Mouse (Mus musculus) cerebellum, adult 11 months (tissue): Measurements from ENCODE around the gene Rsph10b.

Source experiments
- DNase-seq: peaks from one replicate; pipeline ENCODE4 v3.0.0; 2022

Rsph10b gene

DNA sequence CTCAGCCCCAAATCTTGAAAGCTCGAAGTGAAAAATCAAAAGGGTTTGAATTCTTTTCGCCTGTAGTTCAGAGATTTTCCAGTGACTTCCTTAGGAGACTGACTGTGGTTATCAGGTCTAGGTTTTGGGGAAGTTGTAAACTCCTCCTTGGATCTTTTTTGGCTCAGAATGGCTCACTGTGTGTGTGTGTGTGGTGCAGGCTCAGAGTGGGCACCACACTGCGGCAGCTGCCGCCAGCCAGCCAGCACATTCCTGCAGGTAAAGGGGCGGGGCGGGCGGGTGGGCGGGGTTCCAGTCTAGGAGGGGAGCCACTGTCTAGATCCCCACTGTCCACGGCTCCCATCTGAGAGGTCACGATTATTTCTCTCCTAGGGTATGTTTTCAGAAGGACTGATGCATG is 8.8 kb downstream of the Rsph10b start:
- DNase-seq: no peak

DNA sequence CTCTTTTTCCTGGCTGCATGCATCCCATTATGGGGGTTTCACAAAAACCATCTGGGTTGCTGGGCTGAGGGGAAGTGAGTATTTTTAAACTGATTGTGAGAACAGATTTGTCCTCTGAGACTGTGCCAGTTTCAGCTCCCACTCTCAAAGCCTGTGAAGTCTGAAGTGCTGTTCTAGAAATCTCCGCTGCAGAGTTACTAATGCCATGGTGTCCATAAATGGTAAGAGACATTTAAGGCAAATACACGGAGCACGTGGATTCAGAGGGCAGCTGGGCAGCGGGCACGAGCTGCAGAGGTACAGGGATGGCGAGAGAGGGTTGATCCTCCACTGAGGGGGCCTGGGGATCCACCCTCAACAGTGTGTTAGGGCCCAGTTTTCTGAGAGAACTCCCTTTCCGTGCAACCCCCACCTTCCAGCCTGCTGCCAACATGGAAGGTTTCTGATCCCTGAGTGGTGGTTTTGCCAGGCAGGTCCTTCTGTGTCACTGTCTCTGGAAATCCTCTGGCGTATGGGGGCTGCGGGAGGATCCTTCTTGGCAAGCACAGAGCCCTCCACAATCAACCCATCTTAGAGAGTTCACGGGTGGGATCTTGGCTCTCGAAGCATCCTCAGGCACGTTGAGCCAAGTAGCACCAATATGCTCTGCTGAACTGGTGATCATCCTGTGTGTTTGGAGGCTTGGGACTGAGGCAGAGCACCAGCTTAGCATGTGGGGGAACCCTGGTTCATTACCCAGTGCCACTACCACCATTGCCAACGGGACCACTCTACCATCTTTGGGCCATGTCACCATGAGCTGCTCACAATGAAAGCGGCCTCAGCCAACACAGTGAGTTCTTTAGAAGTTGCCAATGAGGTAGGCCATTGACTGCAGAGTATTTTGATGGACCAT is 10.6 kb downstream of the Rsph10b start:
- DNase-seq: no peak

DNA sequence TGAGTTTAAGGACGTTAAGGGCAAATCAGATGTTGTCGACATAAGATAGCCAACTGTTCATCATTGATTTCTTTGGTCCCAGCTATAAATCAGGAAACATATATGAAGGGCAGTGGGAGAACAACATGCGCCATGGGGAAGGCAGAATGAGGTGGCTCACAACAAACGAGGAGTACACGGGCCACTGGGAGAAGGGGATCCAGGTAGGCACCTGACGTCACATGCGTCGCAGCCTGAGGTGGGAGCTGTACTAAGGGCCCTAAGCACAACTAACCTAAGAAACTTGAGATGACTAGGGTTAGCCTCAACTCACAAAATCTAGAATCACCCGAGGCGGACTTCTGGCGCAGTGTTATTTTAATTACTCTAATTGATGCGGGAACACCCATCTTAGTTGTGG is 15.5 kb downstream of the Rsph10b start:
- no peak for DNase-seq

DNA sequence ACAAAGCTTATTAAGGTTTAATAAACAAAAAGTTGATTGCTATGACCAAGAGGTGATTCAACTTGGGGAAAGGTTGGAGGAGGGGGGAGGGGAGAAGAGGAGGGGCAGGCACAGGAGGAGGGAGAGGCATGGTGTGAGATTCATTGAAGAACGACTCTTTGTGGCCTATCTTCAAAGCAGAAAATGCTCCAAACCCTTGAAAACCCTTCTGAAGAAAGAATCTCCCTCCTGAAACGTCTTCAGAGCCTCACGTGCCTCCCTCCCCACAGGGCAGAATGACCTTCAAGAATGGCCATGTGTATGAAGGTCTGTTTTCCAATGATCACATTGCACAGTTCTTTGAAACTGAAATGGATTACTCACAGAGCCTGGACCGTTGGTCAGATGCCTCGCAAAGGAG is 17.2 kb downstream of the Rsph10b start:
- DNase-seq: no peak

DNA sequence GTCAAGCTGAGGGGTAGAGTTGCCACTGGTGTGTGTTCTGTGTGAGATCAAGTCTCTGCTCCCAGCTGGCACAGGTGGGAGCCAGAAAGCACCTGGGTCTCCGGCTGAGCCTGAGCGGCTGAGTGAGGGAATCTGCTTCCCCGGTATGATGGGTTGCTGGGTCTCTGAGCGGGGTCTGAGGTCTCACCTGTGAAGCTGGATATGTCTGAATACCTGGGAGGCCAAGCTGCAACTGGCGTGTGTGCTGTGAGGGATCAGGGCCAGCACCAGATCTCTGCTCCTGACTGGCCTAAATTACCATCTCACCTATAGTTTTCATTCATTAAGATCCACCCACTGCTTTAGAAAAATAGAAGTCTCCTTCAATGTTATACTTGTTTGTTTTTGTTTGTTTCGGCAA is 24.3 kb downstream of the Rsph10b start:
- DNase-seq: no peak

DNA sequence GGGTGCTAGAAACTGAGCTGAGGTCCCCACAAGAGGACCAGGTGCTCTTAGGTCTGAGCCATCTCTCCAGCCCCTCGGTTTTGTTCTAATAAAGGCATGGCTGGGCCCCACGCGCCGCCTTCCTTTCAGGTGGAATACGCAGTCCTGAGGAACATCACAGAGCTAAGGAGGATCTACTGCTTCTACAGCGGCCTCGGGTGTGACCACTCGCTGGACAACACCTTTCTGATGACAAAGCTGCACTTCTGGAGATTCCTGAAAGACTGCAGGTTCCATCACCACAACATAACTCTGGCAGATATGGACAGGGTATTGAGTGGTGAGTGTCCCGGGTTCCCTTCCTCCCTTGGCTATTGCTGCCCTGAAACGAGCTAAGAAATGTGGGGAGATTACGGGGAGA is 26.7 kb downstream of the Rsph10b start:
- no peak for DNase-seq

DNA sequence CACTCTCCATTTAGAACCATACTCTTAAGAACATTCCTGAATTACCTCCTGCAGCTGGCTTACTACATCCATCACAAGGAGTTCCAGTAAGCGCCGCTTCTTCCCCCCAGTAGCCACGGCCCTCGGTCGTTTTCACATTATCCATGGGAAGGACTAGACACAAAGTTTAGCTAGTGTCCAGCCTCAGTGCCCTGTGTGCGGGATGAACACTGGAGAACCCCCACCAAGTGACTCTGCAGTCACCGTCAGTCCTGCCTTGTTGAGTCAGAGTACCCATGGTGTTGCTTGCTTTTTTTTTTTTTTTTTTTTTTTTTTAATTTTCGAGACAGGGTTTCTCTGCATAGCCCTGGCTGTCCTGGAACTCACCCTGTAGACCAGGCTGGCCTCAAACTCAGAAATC is 28.3 kb downstream of the Rsph10b start:
- no peak for DNase-seq

DNA sequence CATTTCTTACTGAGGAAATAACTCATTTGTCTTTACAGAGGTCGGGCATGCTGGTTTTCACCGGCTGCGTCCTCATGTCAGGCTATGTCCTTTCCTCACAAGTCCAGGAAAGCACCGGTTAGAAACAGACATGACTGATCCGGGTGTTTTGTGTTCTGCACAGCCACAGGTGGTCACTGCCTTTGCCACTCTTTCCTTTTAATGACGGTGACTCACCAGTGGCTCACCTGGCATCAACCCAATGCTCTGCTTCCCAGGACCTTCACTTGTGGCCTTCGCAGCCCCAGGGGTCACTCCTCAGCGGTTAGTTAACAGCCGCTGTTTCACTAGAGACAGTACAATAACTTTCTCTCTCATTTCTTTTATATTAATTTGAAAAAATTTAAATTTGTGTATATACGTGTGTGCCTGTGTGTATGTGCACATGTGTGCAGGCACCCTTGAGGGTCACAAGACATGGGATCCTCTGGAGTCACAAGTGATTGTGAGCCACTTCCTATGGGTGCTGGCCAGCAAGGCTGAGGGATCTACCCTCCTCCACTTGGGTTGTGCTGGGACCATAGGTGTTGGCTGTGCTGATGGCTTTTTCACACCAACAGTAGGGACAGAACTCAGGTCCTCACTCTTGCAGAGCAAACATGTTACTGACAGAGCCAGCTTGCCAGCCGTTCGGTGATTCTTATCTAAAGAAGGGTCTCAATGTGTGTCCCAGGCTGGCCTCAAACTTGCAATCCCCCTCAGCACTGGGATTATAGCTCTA is 32.9 kb downstream of the Rsph10b start:
- DNase-seq: no peak

DNA sequence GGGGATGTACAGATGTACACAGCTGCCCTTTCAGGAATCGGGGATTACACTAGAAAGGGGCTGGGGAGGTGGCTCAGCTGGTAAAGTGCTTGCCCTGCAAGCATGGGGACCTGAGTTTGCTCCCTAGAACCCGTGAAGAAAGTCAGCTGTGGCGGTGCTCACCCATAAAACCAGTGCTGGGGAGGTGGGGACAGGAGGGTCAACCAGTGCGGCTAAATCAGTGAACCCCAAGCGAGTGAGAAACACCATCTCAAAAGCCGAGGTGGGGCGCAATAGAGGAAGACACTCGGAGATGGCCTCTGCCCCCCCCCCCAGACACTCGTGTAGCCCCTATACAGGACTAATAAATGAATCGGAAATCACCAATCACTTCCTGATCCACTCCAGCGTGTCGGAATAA is 33.8 kb downstream of the Rsph10b start:
- no peak for DNase-seq

DNA sequence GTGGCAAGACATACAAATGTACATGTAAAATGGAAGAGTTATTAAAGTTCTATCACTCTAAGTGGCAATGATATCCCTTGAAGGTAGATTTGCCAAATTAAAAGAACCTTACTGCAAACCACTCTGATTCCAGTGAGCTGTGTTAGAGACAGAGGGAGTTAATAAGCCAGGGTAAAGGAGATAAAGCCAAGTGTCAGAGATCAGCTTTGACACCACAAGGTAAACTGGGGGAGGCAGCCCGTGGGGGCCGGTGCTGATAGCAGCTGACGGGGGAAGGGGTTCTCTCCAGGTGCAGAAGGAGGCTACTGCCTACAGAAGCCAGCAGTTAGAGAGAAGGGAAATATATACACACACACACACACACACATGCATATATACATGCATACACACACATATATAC is 39.8 kb downstream of the Rsph10b start:
- DNase-seq: no peak

DNA sequence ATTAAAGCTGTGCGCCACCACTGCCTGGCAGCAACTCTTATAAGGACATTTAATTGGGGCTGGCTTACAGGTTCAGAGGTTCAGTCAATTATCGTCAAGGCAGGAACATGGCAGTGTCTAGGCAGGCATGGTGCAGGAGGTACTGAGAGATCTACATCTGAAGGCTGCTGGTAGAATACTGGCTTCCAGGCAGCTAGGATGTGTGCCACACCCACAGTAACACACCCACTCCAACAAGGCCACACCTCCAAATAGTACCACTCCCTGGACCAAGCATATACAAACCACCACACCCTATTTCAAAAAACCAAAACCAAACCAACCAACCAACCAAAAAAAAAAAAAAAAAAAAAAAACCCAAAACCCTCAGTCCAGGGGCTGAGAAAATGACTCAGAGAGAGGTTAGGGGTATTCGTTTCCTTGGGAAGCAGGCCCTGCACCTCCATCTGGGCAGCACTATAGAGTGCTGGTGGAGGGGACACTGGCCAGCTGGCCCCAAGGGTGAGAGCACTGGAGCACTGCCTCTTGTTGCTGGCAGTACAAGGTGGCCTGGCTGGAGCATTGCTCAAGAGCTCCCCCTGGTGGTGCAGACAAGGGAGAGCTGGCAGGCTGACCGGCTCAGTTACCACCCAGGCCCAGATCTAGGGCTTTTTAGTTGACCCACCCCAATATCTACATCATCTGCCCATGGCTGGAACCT is 42.2 kb downstream of the Rsph10b start:
- DNase-seq: peak; percentile 42

DNA sequence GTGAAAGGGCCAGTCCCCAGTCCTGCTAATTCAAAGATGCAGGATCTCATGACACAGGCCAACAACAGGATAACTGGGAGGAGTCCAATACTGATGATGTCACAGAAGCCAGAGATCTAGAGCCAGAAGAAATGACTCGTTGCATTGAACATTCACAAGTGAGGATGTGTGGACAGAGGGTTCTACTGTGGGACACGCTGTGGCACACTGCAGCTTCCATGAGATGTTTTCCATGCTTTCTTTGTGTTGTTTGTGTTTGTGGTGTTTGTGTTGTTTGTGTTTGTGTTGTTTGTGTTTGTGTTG is 42.7 kb downstream of the Rsph10b start:
- DNase-seq: no peak

DNA sequence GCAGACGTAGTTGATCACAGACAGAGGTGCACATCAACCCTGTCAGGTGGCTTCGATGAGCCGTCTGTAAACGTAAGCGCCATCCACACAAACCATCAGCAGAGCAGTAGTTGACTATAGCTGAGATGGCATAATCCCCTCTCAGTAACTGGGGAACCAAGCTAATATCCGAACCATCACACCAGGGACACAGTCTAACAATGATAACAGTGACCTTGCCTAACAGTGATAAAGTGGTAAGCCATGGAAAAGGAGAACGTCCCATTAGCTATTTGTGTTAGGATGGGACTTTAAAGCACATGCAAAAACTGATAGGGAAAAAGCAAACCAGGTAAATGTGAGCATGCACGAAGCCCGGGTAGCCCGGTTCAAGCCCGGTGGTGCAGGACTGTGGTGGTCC is 43.4 kb downstream of the Rsph10b start:
- DNase-seq: no peak

DNA sequence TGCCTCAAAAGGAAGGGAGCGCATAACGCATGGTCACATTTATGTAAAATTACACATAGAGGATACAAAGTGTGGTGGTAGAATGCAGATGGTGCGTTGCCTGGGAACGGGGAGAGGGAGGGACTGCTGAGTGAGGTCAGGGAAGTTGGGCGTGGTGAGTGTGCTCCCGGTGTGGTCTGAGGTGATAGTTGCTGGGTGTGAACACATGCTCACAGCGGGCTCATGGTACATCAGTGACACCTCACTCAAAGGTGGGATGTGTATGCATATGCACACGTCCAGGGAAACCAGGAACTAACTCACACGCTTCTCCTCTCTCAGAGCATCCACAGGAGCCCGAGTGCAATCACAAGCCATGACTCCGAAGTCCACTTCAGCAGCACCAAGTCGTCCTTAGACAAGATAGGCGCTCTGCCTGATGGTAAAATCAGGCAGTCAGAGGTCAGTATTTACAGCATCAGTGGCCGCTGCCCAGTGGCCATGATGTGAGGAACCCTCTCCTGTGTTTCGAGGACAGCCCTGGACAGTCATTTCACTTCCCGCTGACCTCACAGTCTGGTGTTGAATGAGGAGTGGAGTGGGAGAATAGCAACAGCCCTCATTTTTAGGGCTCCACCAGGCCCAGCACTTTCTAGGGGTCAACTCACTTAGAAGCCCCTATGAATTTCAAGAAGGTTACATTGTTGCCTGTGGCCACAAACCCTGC is 44.0 kb downstream of the Rsph10b start:
- no peak for DNase-seq

DNA sequence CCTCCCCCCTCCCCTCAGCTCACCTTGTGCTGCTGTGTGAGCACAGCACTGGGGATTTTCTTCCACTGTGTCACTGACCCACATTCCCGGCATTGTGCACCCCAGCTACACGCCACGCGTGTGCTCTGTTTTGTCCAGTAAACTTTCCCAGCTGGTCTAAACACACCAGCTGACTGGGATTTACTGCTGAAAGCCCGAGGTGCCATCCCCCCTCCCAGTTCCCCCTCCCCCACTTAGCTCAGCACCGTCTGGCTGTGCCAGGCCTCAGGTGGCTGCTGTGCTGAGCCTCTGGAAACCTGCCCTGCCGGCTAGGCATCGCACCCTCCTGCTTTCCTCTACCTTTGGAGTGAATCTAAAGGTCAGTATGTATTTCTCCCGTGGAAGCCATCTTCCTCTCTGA is 48.0 kb downstream of the Rsph10b start:
- no peak for DNase-seq

DNA sequence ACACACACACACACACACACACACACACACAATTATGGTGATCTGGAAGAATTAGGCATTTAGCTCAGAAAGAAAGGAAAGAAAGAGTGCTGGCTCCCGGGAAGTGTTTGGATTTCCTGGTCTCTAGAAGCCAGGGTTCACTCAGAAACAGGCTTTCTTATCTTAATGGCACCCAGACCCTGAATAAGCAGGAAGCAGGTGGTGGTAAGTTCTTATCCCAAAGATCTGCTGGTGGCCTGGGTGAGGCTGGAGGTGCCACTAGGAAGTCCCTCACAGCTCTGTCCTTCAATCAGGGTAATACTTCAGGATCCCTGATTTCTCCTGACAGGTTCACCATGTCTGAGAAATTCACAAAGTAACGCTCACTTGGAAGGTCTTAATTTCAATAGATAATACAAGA is 49.5 kb downstream of the Rsph10b start:
- DNase-seq: no peak

DNA sequence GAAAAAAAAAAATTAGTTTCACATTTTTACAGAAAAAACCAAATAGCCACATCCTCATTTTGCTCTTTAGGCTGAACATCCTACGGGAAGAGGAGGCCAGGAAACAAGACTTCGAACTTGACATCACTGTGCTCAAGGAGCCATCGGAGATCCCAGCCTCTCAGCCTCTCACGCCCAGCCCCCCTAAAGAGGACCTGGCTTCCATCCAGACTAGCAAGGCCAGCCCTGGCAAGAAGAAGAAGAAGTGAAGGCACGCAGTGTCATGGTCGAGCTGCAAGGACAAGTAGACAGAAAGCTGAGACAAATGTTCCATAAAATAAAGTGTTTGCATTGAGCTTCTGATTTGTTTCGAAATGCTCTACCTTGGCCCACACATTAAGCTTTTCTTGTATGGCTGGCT is 52.5 kb downstream of the Rsph10b start:
- no peak for DNase-seq

DNA sequence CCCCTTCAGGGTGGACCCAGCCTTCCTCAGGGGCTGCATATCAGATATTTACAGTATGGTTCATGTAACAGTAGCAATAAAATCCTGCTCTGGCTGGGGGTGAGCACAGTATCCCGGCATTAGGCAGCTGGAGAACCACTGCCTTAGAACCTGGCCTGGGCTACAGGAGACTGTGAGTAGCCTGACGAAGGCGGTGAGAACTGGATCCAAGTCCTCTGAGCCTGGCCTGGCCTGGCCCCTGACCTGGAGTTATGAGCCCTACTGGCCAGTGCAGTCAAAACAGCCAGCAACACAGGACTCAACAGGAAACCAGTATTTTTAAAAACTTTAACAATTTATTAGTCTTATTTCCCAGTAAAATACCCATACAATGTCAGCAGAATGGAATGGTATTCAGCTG is 54.8 kb downstream of the Rsph10b start:
- no peak for DNase-seq

DNA sequence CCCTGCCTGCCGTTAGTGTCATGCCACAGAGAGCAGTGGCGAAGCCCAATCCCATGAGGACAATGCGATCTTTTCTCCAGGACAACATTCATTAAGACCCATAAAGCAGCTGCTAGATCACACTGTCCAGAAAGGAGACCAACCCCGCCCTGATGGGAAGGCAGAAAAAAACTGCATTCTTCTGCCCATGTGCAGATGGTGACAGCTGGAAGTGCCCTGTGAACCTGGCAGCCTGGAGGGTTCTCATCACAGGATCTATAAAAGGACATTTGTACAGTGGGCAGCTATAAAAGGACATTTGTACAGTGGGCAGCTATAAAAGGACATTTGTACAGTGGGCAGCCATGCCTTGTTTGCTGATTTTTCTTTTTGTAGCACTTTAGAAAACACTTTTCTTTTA is 56.2 kb downstream of the Rsph10b start:
- no peak for DNase-seq

DNA sequence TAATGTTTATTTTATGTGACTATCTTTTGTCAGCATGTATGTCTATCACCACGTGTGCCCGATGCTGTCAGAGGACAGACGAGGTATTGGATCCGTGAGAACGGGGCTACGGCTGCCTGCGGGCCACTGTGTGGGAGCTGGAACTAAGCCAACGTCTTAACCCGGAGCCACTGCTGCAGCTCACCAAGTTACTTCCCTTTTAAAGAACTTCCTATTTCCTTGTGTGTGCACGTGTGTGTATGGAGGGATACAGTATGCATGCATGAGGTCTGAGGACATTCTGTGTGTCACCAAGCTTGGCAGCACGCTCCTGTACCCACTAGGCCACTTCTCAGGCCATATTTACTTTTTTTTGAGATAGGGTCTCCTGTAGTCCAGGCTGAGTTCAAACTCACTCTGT is 57.3 kb downstream of the Rsph10b start:
- DNase-seq: no peak

DNA sequence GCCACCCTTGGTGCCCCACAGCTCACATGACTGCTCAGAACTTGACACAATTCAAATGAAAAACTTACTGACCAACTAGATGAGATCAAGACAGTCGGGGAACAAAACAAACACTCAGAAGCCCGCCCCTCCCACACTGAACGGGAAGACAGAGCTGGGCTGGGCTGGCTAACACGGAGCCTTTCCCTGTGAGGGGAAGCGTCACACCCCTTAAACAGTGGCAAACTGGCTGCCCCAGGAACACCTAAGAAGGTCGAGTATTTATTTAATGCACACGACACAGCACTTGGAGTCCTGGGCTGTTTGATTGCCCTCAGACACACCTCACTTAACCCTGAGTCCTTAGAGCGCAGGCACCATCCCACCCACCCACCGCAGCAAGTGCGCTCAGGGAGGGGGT is 59.8 kb downstream of the Rsph10b start:
- DNase-seq: no peak

DNA sequence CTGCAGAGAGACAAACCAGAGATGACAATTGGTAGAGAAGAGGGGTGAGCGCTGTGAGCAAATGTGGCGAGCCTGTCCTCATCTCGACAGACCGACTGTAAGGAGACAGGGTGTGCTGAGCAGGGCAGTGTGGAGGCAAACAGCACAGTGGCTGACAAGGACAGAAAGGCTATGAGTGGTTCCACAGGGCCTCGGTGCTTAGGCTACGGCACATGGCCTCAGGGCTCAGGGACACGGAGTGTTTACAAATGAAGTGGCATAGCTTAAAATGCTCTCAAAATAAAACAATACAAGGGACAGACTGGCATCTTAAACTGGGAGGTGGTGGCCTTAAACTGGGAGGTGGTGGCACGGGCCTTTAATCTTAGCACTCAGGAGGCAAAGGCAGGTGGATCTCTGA is 60.4 kb downstream of the Rsph10b start:
- DNase-seq: no peak

DNA sequence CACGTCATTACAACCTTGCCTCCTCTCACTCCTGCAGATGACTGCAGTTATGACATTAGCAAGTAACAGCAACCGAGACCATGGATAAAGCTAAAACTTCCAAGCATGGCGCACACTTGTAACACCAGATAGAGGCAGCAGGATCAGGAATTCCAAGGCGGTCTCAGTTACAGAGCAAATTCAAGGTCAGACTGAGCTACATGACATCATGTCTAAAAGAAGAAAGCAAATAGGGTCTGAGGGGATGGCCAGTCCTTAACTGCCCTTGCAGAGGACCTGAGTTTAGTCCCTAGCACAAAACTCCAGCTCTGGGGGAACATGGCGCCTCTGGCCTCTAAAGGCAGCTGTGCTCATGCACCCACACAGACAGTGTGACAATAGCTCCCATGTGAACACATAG is 61.0 kb downstream of the Rsph10b start:
- DNase-seq: no peak
